Mouse (Mus musculus): ENCODE data around the gene Best1. TPM values are rescaled to one million over a fixed set of nuclear protein-coding genes. Genes with fewer than 3 reads are reported as not detected.
A peak's percentile ranks its signal among the peaks of the same experiment; 100 is the strongest.

The Best1 gene
- polyA plus RNA-seq, 1 experiment from 2014 or later: 0.34 TPM

DNA sequence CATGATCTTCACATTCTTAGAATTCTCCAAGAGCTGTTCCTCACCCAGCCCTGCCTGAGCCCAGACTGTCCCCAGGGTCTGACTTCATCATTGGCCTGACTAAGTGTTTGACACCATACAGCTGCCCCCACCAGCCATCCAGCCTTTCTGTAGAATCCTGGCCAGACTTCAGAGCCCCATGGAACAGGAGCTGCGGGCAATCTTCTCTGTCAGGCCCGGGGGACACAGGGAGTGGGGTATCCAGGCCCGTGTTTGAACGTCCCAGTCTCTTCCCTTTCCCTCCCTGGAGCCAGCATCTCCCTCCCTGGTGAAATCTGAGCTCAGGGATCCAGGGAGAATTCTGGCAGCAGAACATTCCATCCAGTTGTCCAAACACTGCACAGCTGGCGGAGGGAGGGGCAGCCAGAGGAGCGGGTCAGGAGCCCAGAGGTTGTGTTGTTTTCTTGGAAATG, 11.4 kb upstream of the Best1 start:
- no peak for ATAC-seq (ENCODE audit: insufficient number of reproducible peaks, low FRiP score)
- Histone ChIP-seq H3K36me3 (no peaks in the 10 kb centered on the region), H3K27me3 (replicated peaks) (no peaks in the 10 kb centered on the region), H3K4me3 (no peak overlapping the region), H3K4me2 (peak overlapping the region; percentile 20), H3K4me1 (replicated peaks) (peaks cover 52% of the 10 kb centered on the region), H3K9me3 (replicated peaks) (no peaks in the 10 kb centered on the region), H3K27ac (ENCODE audit: poor library complexity, severe bottlenecking) (peak overlapping the region; percentile 96), H3K9ac (peak overlapping the region; percentile 49)
- 14% methylated on average over 6 of the region's 6 CpGs for WGBS

DNA sequence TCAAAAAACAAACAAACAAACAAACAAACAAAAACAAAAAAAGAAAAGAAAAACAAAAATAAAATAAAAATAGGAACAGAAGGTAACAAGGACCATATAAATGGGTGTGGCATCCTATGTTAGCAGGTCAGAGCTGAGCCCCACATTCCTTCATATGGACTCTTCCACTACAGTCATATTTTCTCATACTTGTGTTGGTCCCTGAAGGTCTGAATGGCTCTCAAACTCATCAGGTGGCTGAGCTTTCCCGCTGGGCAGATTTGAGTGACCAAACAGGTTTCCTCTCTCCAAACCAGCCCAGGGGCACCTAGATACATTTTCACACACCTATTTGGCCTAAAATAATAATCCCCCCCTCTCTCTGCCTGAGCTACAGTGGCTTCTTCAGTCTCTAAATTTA, 10.0 kb upstream of the Best1 start:
- no peak overlapping the region for H3K9ac ChIP-seq
- H3K4me1 ChIP-seq (replicated peaks): peaks cover 44% of the 10 kb centered on the region
- no peaks in the 10 kb centered on the region for H3K36me3 ChIP-seq
- no peaks in the 10 kb centered on the region for H3K9me3 ChIP-seq (replicated peaks)
- 86% methylated on average over 1 of the region's 1 CpGs for whole genome bisulfite sequencing
- ATAC-seq (ENCODE audit: insufficient number of reproducible peaks, low FRiP score): no peak
- H3K4me3 ChIP-seq: no peak overlapping the region
- no peak overlapping the region for H3K27ac ChIP-seq (ENCODE audit: poor library complexity, severe bottlenecking)
- no peaks in the 10 kb centered on the region for H3K27me3 ChIP-seq (replicated peaks)
- H3K4me2 ChIP-seq: no peak overlapping the region

DNA sequence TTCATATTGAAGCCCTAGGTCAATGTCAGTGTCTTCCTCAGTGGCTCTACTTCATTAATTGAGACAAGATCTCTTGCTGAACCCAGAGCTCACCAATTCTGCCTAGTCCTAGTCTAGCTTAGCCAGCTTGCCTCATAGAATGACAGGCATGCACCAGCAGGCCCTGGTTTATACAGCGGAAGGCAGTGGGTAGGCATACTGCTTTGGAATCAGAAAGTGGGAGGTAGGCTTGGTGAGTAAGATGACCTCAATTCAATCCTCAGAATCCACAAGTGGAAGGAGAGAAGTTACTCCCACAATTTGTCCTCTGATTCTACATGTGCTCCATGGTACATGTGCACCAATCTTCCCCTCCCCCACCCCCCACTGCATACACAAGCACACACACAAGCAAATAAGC, 2.3 kb upstream of the Best1 start:
- no peak for ATAC-seq (ENCODE audit: insufficient number of reproducible peaks, low FRiP score)
- Histone ChIP-seq H3K4me1 (replicated peaks) (no peaks in the 10 kb centered on the region), H3K4me3 (no peak overlapping the region), H3K27ac (ENCODE audit: poor library complexity, severe bottlenecking) (no peak overlapping the region), H3K9ac (no peak overlapping the region), H3K4me2 (no peak overlapping the region), H3K27me3 (replicated peaks) (no peaks in the 10 kb centered on the region), H3K9me3 (replicated peaks) (no peaks in the 10 kb centered on the region; the same call in 1 of the 2 replicates), H3K36me3 (no peaks in the 10 kb centered on the region)
- 97% methylated on average over 1 of the region's 1 CpGs for WGBS

DNA sequence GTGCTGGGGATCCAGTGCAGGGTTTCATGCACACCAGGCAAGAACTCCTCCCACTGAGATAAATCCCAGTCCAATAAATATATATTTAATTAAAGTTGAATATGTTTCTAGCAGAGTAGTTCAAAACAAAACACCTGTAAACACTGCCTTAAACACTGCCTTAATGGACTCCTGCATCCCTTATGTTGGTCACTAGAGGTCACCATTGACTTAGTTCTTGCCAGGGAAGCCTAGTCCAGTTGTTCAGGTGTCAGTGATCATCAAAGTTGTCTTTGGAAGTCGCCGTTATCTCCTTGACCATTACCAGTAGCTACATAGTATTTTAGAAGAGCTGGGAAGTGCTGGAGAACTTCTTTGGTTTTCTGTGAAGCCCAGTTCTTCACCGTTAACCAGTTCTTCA, 1.1 kb downstream of the Best1 start:
- no peak overlapping the region for H3K4me2 ChIP-seq
- no peak overlapping the region for H3K4me3 ChIP-seq
- no peaks in the 10 kb centered on the region for H3K4me1 ChIP-seq (replicated peaks)
- no peaks in the 10 kb centered on the region for H3K36me3 ChIP-seq
- H3K27ac ChIP-seq (ENCODE audit: poor library complexity, severe bottlenecking): no peak overlapping the region
- WGBS: 28% methylated on average over 3 of the region's 3 CpGs
- no peaks in the 10 kb centered on the region for H3K27me3 ChIP-seq (replicated peaks)
- H3K9ac ChIP-seq: no peak overlapping the region
- H3K9me3 ChIP-seq (replicated peaks): no peaks in the 10 kb centered on the region; the same call in 1 of the 2 replicates
- ATAC-seq (ENCODE audit: insufficient number of reproducible peaks, low FRiP score): no peak

DNA sequence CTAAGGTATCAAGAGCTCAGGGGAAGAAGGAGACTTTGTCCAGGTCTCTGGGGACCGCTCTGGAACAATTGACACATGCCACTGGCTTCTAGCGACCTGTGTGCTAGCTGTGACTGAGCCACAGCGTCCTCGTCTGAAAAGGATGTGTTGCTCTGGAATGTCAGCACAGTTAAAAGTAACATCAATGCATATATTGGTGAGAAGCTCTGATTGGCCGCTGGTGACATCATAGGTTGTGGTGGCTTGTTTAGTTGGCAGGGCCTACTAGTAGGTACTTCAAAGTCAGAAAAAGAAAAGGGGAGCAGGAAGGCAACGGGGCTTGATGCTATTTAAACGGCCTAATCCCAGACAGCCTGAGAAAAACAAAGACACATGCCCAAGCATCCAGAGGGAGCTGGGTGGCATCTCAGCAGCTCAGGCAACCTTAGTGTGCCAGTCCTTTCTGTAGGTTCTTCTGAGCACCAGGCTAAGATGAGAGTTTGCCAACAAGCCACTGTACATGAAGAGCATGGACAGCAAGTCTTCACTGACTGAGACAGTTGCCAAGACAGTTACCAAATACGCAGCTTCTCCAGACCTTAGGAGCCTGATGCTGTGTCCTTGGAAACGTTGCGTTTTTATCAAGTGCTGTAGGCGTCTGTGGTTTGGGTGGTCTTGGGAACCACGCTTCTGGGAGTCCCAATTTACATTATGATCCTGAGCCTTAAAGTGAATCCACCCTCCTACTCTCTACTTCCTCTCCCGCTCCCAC, 2.5 kb downstream of the Best1 start:
- Histone ChIP-seq H3K36me3 (no peaks in the 10 kb centered on the region), H3K4me1 (replicated peaks) (no peaks in the 10 kb centered on the region), H3K9me3 (replicated peaks) (no peaks in the 10 kb centered on the region; the same call in 1 of the 2 replicates), H3K27ac (ENCODE audit: poor library complexity, severe bottlenecking) (no peak overlapping the region), H3K9ac (no peak overlapping the region), H3K4me2 (no peak overlapping the region), H3K27me3 (replicated peaks) (no peaks in the 10 kb centered on the region), H3K4me3 (no peak overlapping the region)
- ATAC-seq (ENCODE audit: insufficient number of reproducible peaks, low FRiP score): 0 out of 2 replicates have a peak, but pooled peaks have one; percentile 7
- WGBS: 60% methylated on average over 13 of the region's 13 CpGs

DNA sequence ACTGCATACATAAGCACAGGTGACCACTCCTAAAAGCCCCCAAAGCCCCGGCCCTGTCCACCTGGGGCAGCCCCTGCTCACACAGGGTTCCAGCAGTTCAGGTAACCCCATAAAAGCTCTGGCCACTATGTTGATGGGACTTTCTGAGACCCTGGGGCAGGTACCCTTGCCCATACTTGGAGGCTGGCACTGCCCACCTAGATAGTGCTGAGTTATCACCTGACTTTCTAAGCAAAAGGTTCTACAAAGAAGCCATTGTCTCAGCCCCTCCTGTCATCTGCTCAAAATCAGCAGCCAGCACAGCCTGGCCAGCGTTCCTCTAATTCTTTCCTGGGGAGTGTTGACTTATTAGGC, 3.4 kb downstream of the Best1 start:
- Histone ChIP-seq H3K9me3 (replicated peaks) (no peaks in the 10 kb centered on the region; the same call in 1 of the 2 replicates), H3K36me3 (no peaks in the 10 kb centered on the region), H3K9ac (no peak overlapping the region), H3K4me3 (no peak overlapping the region), H3K27me3 (replicated peaks) (no peaks in the 10 kb centered on the region), H3K4me2 (no peak overlapping the region), H3K4me1 (replicated peaks) (peaks cover 5% of the 10 kb centered on the region), H3K27ac (ENCODE audit: poor library complexity, severe bottlenecking) (no peak overlapping the region)
- WGBS: 68% methylated on average over 2 of the region's 2 CpGs
- ATAC-seq (ENCODE audit: insufficient number of reproducible peaks, low FRiP score): no peak

DNA sequence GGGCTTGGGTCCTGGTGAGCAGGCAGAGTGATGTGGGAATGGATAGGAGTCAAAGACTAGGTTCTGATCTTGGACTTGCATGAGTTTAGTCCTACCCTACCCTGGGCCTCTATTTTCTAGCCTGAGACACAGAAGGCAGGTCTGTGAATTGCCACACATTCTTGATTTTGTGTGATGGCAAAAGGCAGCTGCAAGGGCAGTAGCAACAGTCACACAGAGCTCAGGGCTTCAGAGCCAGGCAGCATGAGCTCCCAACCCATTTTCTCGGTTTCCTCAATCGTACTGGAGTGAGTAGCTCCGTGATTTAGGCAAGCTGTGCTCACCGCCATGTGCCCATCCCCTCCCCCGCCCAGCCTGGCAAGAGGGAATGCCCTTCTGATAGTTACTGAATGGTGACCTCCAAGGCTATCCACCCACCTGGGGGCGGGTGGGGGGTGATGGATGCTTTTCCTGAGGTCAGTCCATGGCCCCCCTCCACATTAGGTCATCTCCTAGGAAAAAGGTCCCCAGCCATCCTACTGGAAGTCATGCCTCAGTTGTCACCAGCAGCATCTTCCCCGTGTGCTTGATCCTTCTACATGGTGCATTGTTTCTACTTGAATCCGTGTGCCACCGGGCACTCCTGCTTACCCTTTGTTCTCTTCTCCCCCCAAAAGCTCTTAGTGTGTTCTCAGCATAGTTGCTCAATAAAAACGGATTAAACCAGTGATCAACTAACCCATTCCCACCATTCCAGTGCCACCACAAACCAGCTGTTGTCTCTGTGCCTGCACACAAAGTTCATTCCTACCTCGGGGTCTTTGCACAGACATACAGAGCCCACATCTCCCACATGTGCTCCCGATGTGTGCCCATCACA, 4.0 kb downstream of the Best1 start:
- H3K4me1 ChIP-seq (replicated peaks): peaks cover 7% of the 10 kb centered on the region
- WGBS: 70% methylated on average over 12 of the region's 12 CpGs
- no peak for ATAC-seq (ENCODE audit: insufficient number of reproducible peaks, low FRiP score)
- H3K36me3 ChIP-seq: no peaks in the 10 kb centered on the region
- H3K9me3 ChIP-seq (replicated peaks): no peaks in the 10 kb centered on the region; the same call in 1 of the 2 replicates
- no peak overlapping the region for H3K4me3 ChIP-seq
- no peaks in the 10 kb centered on the region for H3K27me3 ChIP-seq (replicated peaks)
- no peak overlapping the region for H3K9ac ChIP-seq
- H3K27ac ChIP-seq (ENCODE audit: poor library complexity, severe bottlenecking): no peak overlapping the region
- H3K4me2 ChIP-seq: no peak overlapping the region

DNA sequence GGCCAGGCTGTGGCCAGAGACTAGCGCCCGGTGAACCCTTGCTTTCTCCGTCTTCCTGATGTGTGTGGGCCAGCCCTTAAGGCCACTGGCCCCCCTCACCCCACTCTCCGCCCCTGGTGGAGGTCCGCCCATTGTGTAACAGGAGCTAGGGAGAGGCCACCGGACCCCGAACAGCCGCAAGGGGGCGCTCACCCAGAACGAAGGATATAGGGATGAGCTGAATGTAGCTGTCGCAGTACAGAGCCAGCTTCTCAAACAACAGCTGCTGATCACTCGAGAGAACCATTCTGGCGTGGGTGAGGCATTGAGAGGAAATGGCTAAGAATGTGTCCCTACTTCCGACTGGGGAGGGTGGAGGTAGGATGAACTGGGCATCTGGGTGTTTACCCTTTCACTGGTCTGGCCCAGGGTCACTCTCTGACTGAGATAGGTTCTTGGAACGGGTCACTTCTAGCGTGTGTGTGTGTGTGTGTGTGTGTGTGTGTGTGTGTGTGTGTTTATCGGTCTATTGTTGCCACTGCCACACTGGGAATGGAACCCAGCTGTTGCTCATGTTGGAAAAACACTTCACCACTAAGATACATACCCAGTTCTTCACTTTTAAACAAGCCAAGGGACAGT, 8.3 kb downstream of the Best1 start:
- Histone ChIP-seq H3K36me3 (no peaks in the 10 kb centered on the region), H3K4me2 (peak overlapping the region; percentile 64), H3K4me3 (peak overlapping the region; percentile 24), H3K9me3 (replicated peaks) (no peaks in the 10 kb centered on the region), H3K27me3 (replicated peaks) (no peaks in the 10 kb centered on the region), H3K27ac (ENCODE audit: poor library complexity, severe bottlenecking) (no peak overlapping the region), H3K4me1 (replicated peaks) (peaks cover 9% of the 10 kb centered on the region), H3K9ac (peak overlapping the region; percentile 10)
- peak; percentile 75 for ATAC-seq (ENCODE audit: insufficient number of reproducible peaks, low FRiP score)
- 6% methylated on average over 17 of the region's 17 CpGs for WGBS

DNA sequence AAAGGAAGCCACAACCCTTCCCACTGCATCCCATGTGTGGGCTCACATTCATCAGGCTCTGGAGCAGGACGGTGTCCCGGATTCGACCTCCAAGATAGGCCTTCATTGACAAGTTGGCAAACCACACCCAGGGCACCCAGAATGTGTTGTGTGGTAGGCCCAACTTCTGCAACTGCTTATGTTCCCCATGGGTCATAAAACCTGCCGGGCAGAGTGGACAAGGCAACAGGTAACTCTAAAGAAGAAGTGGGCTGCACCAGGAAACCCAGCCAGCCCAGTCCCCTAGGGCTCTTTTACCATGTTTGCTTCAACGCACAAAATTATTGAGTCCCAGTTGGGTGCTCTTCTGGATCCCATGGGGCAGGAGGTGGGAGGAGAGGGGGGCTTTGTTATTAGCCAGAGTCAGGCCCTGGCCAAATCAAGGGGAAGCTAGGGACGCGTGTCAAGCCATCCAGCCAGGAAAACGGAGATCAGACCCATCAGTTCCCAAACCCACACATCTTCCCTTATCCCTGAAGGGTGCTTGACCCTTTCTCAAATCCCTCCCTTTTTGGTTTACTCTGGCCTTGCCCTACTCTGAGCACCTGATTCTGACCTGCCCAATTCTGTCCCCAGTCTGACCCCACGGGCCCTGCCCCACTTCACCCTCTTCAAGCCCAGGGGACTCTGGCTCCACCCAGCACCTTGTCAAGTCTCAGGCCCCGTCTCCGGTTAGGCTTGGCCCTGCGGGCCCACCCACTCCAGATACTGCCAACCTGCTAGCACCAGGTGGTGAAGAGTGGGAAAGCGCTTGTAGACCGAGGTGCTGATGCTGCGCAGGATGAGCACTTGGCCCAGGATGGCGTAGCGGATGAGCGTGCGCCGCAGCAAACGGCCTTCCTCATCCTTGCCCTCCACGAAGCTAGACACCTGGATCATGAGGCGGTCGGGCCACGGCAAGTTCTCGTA, 9.1 kb downstream of the Best1 start:
- H3K9ac ChIP-seq: no peak overlapping the region; the same call in 1 of the 2 replicates
- 47% methylated on average over 26 of the region's 26 CpGs for WGBS

DNA sequence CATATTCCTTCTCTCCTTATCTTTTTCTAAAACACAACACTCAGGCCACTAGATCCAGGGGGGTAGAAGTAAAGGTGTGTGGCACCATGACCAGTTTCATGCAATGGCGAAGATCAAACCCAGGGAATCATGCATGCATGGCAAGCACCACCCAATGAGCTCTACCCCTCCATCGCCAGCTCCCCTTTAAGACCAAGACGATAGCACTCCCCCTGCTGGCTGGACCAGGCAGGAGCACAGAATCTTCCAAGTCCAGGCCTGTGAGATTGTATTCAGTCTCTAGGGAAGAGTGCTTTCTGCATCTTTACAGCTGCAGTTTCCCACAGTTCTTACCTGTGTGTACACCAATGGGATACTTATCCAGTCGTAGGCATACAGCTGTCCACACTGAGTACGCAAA, 10.1 kb downstream of the Best1 start:
- H3K4me1 ChIP-seq (replicated peaks): peaks cover 17% of the 10 kb centered on the region
- no peak overlapping the region for H3K4me3 ChIP-seq
- H3K27ac ChIP-seq (ENCODE audit: poor library complexity, severe bottlenecking): no peak overlapping the region
- no peaks in the 10 kb centered on the region for H3K9me3 ChIP-seq (replicated peaks)
- H3K4me2 ChIP-seq: no peak overlapping the region
- 22% methylated on average over 5 of the region's 5 CpGs for WGBS
- no peak overlapping the region for H3K9ac ChIP-seq
- H3K36me3 ChIP-seq: peaks cover under 1% of the 10 kb centered on the region; the same call in 1 of the 2 replicates
- ATAC-seq (ENCODE audit: insufficient number of reproducible peaks, low FRiP score): no peak
- no peaks in the 10 kb centered on the region for H3K27me3 ChIP-seq (replicated peaks)

More for the DNA sequence above, 9.1 kb downstream of the Best1 start:
- H3K36me3 ChIP-seq: no peaks in the 10 kb centered on the region
- peak overlapping the region; percentile 24 for H3K4me3 ChIP-seq
- peak; percentile 37; the same call in 1 of the 2 replicates for ATAC-seq (ENCODE audit: insufficient number of reproducible peaks, low FRiP score)
- H3K4me2 ChIP-seq: peak overlapping the region; percentile 64
- peaks cover 13% of the 10 kb centered on the region for H3K4me1 ChIP-seq (replicated peaks)
- no peak overlapping the region for H3K27ac ChIP-seq (ENCODE audit: poor library complexity, severe bottlenecking)
- no peaks in the 10 kb centered on the region for H3K9me3 ChIP-seq (replicated peaks)
- no peaks in the 10 kb centered on the region for H3K27me3 ChIP-seq (replicated peaks)

Data from heart, embryonic 12.5 days (tissue).